Mouse (Mus musculus): ENCODE data around the gene Limch1.

- TF ChIP-seq POLR2A (IDR thresholded peaks at IDR 0.05; ENCODE audit: control insufficient read depth, extremely low read depth, insufficient read depth, low read length, poor library complexity) = no peak
- no peak for TF ChIP-seq CTCF (IDR thresholded peaks at IDR 0.05; ENCODE audit: borderline replicate concordance, control insufficient read depth, extremely low read depth, insufficient read depth, low read length, poor library complexity)
Measured at GRCm38 (mm10) chr5:66872681-66873080, 127.1 kb downstream of the Limch1 start.

All from thymus, adult 2 months (tissue).